Mouse (Mus musculus): ENCODE measurements around the gene Sult1e1. TPM values are rescaled to one million over a fixed set of nuclear protein-coding genes. Genes with fewer than 3 reads are reported as not detected.

The Sult1e1 gene
- polyA plus RNA-seq, 1 experiment, result not detected

DNA sequence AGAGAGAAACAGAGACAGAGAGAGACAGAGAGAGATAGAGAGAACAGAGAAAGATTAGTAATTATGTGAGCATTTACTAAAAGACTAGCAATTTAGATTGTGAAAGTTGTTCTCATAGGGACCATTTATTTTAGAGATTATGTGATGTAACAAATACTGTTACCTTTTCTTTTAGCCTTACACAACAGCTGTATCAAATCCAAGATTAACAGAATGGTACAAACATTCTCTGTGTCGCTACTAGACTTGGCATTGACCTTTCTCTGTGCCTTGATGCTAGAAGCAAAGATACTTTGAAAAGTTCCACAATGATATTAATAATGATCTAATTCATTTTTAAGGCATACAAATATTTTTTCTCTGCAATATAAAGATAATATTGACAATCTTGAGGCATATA, 11.0 kb downstream of the Sult1e1 start:
- DNase-seq, result no peak
- no peaks in the 10 kb centered on the region for H3K36me3 ChIP-seq (ENCODE audit: control insufficient read depth, insufficient read depth, low read length)
- no peaks in the 10 kb centered on the region for H3K27me3 ChIP-seq (replicated peaks; ENCODE audit: control insufficient read depth, insufficient read depth, low read length)
- H3K4me3 ChIP-seq (ENCODE audit: insufficient read depth, low read depth, low read length), result no peak overlapping the region
- no peaks in the 10 kb centered on the region for H3K4me1 ChIP-seq (ENCODE audit: control insufficient read depth, insufficient read depth, low read length)
- TF ChIP-seq POLR2A (IDR thresholded peaks at IDR 0.05; ENCODE audit: low read depth, low read length), result no peak
- no peak for TF ChIP-seq CTCF (conservative IDR thresholded peaks at IDR 0.05; ENCODE audit: insufficient read depth, insufficient read length, low read depth, low read length)
- no peak overlapping the region for H3K27ac ChIP-seq (ENCODE audit: insufficient read depth, low read depth, low read length)
- whole genome bisulfite sequencing, result 69% methylated on average over 1 of the region's 1 CpGs

DNA sequence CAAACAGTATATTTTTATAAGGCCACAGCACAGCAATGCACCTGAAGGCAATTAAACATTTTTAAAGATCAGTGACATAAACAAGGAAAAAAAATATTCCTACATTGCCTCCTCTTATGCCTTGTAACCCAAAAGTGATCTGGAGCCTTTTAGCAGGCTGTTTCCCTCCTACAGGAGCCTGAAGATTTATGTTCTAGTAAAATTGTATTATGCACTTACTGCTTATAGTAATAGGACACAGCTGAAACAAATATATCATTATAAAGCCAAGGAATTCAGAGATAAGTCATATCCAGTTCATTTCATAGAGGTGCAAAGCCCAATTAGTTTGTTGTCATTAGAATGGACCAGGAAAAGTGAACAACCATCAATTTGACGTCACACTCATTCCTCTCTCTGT, 17.2 kb downstream of the Sult1e1 start:
- WGBS, result 36% methylated on average over 1 of the region's 1 CpGs
- no peaks in the 10 kb centered on the region for H3K4me1 ChIP-seq (ENCODE audit: control insufficient read depth, insufficient read depth, low read length)

DNA sequence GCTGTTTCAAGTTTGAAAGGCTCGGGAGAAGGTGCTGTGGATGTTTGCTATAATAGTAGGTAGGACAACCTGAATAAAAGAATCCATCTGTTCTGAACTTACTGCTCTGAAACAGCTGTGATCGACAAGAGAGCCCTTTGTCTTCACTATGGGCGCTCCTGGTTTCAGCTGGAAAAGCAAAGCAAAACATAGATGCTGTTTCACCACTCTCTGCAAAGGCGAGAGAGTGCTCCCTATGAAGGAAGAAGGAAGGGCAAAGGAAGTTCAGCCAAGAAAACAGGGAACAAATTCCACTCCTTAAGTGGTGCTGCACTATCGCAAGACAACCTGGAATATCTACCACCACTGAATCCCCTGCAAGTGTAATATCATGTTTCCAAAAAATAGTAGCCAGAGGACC, 17.9 kb downstream of the Sult1e1 start:
- Histone ChIP-seq H3K4me1 (ENCODE audit: control insufficient read depth, insufficient read depth, low read length) (no peaks in the 10 kb centered on the region), H3K36me3 (ENCODE audit: control insufficient read depth, insufficient read depth, low read length) (no peaks in the 10 kb centered on the region; the same call in 1 of the 2 replicates), H3K27ac (ENCODE audit: insufficient read depth, low read depth, low read length) (peak overlapping the region; percentile 93), H3K27me3 (replicated peaks; ENCODE audit: control insufficient read depth, insufficient read depth, low read length) (no peaks in the 10 kb centered on the region), H3K4me3 (ENCODE audit: insufficient read depth, low read depth, low read length) (peak overlapping the region; percentile 14; the same call in 1 of the 2 replicates)
- peak; percentile 72 for DNase-seq
- WGBS, result 26% methylated on average over 5 of the region's 5 CpGs
- TF ChIP-seq CTCF (conservative IDR thresholded peaks at IDR 0.05; ENCODE audit: insufficient read depth, insufficient read length, low read depth, low read length) (no peak), POLR2A (IDR thresholded peaks at IDR 0.05; ENCODE audit: low read depth, low read length) (no peak)

More for the DNA sequence above, 17.2 kb downstream of the Sult1e1 start:
- no peak for TF ChIP-seq POLR2A (IDR thresholded peaks at IDR 0.05; ENCODE audit: low read depth, low read length)
- no peak for TF ChIP-seq CTCF (conservative IDR thresholded peaks at IDR 0.05; ENCODE audit: insufficient read depth, insufficient read length, low read depth, low read length)
- no peak for DNase-seq
- H3K27me3 ChIP-seq (replicated peaks; ENCODE audit: control insufficient read depth, insufficient read depth, low read length), result no peaks in the 10 kb centered on the region
- no peak overlapping the region for H3K4me3 ChIP-seq (ENCODE audit: insufficient read depth, low read depth, low read length)
- no peak overlapping the region for H3K27ac ChIP-seq (ENCODE audit: insufficient read depth, low read depth, low read length)
- no peaks in the 10 kb centered on the region; the same call in 1 of the 2 replicates for H3K36me3 ChIP-seq (ENCODE audit: control insufficient read depth, insufficient read depth, low read length)

GRCm38 (mm10) chr5:87572781-87573180, 18.6 kb downstream of the Sult1e1 start:
- Histone ChIP-seq H3K27ac (ENCODE audit: insufficient read depth, low read depth, low read length) (peak overlapping the region; percentile 60), H3K4me3 (ENCODE audit: insufficient read depth, low read depth, low read length) (no peak overlapping the region), H3K4me1 (ENCODE audit: control insufficient read depth, insufficient read depth, low read length) (no peaks in the 10 kb centered on the region), H3K36me3 (ENCODE audit: control insufficient read depth, insufficient read depth, low read length) (no peaks in the 10 kb centered on the region; the same call in 1 of the 2 replicates), H3K27me3 (replicated peaks; ENCODE audit: control insufficient read depth, insufficient read depth, low read length) (no peaks in the 10 kb centered on the region)
- WGBS, result 75% methylated on average over 6 of the region's 6 CpGs
- TF ChIP-seq CTCF (conservative IDR thresholded peaks at IDR 0.05; ENCODE audit: insufficient read depth, insufficient read length, low read depth, low read length) (no peak), POLR2A (IDR thresholded peaks at IDR 0.05; ENCODE audit: low read depth, low read length) (no peak)
- DNase-seq, result no peak

GRCm38 (mm10) chr5:87568845-87569244, 22.5 kb downstream of the Sult1e1 start, which contains the start of gene Sult1d1:
Gene Sult1d1, minus strand, starts transcription at chr5:87569027.
- no peaks in the 10 kb centered on the region; the same call in 1 of the 2 replicates for H3K36me3 ChIP-seq (ENCODE audit: control insufficient read depth, insufficient read depth, low read length)
- no peaks in the 10 kb centered on the region for H3K4me1 ChIP-seq (ENCODE audit: control insufficient read depth, insufficient read depth, low read length)
- TF ChIP-seq CTCF (conservative IDR thresholded peaks at IDR 0.05; ENCODE audit: insufficient read depth, insufficient read length, low read depth, low read length) (no peak), POLR2A (IDR thresholded peaks at IDR 0.05; ENCODE audit: low read depth, low read length) (no peak)
- H3K27ac ChIP-seq (ENCODE audit: insufficient read depth, low read depth, low read length), result peak within 1 kb of the TSS; percentile 60; the same call in 1 of the 2 replicates
- H3K27me3 ChIP-seq (replicated peaks; ENCODE audit: control insufficient read depth, insufficient read depth, low read length), result no peaks in the 10 kb centered on the region
- WGBS, result 36% methylated on average over 5 of the region's 5 CpGs
- peak; percentile 85 for DNase-seq
- H3K4me3 ChIP-seq (ENCODE audit: insufficient read depth, low read depth, low read length), result peak within 1 kb of the TSS; percentile 25; the same call in 1 of the 2 replicates

DNA sequence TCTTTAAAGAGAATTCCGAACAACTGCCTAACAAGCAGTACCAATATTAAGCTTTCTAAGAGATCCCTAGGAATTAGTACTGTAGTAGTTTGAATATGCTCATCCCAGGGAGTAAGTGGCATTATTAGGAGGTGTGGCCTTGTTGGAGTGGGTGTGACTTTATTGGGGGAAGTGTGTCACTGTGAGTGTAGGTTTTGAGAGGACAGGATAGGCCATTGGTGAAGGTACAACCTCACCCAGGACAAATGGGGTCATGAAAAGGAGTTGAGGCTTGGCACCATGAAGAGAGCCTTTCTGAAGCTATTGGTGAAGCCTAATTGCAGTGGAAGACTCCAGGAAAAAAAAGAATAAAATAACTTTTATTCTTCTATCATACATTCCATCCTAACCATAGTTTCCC, 24.1 kb downstream of the Sult1e1 start:
- H3K27ac ChIP-seq (ENCODE audit: insufficient read depth, low read depth, low read length), result peak overlapping the region; percentile 93
- peaks cover 3% of the 10 kb centered on the region; the same call in 1 of the 2 replicates for H3K36me3 ChIP-seq (ENCODE audit: control insufficient read depth, insufficient read depth, low read length)
- H3K4me1 ChIP-seq (ENCODE audit: control insufficient read depth, insufficient read depth, low read length), result peaks cover 6% of the 10 kb centered on the region; the same call in 1 of the 2 replicates
- peak overlapping the region; percentile 56 for H3K4me3 ChIP-seq (ENCODE audit: insufficient read depth, low read depth, low read length)
- WGBS, result 64% methylated on average over 1 of the region's 1 CpGs
- no peaks in the 10 kb centered on the region for H3K27me3 ChIP-seq (replicated peaks; ENCODE audit: control insufficient read depth, insufficient read depth, low read length)
- TF ChIP-seq POLR2A (IDR thresholded peaks at IDR 0.05; ENCODE audit: low read depth, low read length) (no peak), CTCF (conservative IDR thresholded peaks at IDR 0.05; ENCODE audit: insufficient read depth, insufficient read length, low read depth, low read length) (no peak)
- DNase-seq, result peak; percentile 74

DNA sequence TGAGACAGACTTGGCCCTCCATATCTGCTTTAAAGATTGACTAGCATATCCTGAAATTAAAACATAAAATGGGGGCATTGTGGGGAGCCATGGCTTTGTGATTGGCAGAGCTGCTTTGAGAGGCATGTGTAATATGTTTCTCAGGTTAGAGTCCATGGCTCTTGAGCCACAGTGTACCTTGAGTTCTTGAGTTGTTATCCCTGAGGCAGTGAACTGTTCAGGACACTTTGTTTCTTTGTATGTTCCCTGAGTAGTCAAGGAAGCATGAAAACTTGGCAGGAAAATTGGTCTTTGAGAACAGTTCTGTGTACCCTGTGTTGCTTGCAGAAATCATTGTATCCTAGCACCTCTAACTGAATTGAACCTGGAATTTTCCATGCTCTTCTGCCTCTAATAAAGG, 28.4 kb downstream of the Sult1e1 start:
- Histone ChIP-seq H3K36me3 (ENCODE audit: control insufficient read depth, insufficient read depth, low read length) (peaks cover 7% of the 10 kb centered on the region; the same call in 1 of the 2 replicates), H3K27ac (ENCODE audit: insufficient read depth, low read depth, low read length) (peak overlapping the region; percentile 99), H3K27me3 (replicated peaks; ENCODE audit: control insufficient read depth, insufficient read depth, low read length) (no peaks in the 10 kb centered on the region), H3K4me3 (ENCODE audit: insufficient read depth, low read depth, low read length) (no peak overlapping the region), H3K4me1 (ENCODE audit: control insufficient read depth, insufficient read depth, low read length) (peaks cover 8% of the 10 kb centered on the region; the same call in 1 of the 2 replicates)
- TF ChIP-seq POLR2A (IDR thresholded peaks at IDR 0.05; ENCODE audit: low read depth, low read length), result no peak
- TF ChIP-seq CTCF (conservative IDR thresholded peaks at IDR 0.05; ENCODE audit: insufficient read depth, insufficient read length, low read depth, low read length), result no peak
- DNase-seq, result peak; percentile 96
